Mouse (Mus musculus) midbrain, embryonic 12.5 days (tissue): ENCODE measurements around the gene Ccng1. TPM values are rescaled to one million over a fixed set of nuclear protein-coding genes. Genes with fewer than 3 reads are reported as not detected.
"Not testable (repeated sequence)": the region's sequence is repeated elsewhere in the genome, so short reads cannot be mapped to it uniquely, and the experiment has no call there.

Source experiments
- ATAC-seq: fragments of 200-750 bp; cut with Nextera tagmentation; 2 replicates; pipeline ENCODE4 v1.8.0; 2017; ENCODE audit warnings: low read depth, moderate TSS enrichment, moderate library complexity; ENCODE audit not compliant: low FRiP score
- H3K27ac ChIP-seq: fragments of 300-500 bp; sonication (generic); replicated peaks from 2 replicates; pipeline ENCODE4 v1.5.1; 2016; ENCODE audit warnings: mild to moderate bottlenecking
- H3K27me3 ChIP-seq: fragments of 300-500 bp; sonication (generic); 2 replicates; pipeline ENCODE4 v1.6.1; 2016; ENCODE audit warnings: mild to moderate bottlenecking
- H3K36me3 ChIP-seq: fragments of 300-500 bp; sonication (generic); 2 replicates; pipeline ENCODE4 v1.6.1; 2016
- H3K4me1 ChIP-seq: fragments of 300-500 bp; sonication (generic); 2 replicates; pipeline ENCODE4 v1.6.1; 2016
- H3K4me2 ChIP-seq: fragments of 300-500 bp; sonication (generic); replicated peaks from 2 replicates; pipeline ENCODE4 v1.6.1; 2016; ENCODE audit warnings: mild to moderate bottlenecking, moderate library complexity
- H3K4me3 ChIP-seq: fragments of 300-500 bp; sonication (generic); 2 replicates; pipeline ENCODE4 v1.5.1; 2016; ENCODE audit warnings: mild to moderate bottlenecking
- H3K9ac ChIP-seq: fragments of 300-500 bp; sonication (generic); replicated peaks from 2 replicates; pipeline ENCODE4 v1.6.1; 2016; ENCODE audit warnings: mild to moderate bottlenecking, moderate library complexity
- H3K9me3 ChIP-seq: fragments of 300-500 bp; sonication (generic); 2 replicates; pipeline ENCODE4 v1.6.1; 2016; ENCODE audit warnings: mild to moderate bottlenecking
- WGBS: fragments of 180-500 bp; shearing (Covaris S2); methylation state at CpG from one replicate; pipeline ENCODE4 v1.1.7; 2016; 5-methylcytosine and 5-hydroxymethylcytosine counted together
- polyA plus RNA-seq: library from polyadenylated mRNA; unstranded; fragments of >200 nt; fragmentation: Nextera tagmentation; extraction: Ambion mirVana; gene quantifications from 2 replicates; pipeline ENCODE4 v1.2.1, GENCODE M21; 2016

Ccng1 gene
- polyA plus RNA-seq, 1 experiment from 2014 or later: 40.6 TPM

DNA sequence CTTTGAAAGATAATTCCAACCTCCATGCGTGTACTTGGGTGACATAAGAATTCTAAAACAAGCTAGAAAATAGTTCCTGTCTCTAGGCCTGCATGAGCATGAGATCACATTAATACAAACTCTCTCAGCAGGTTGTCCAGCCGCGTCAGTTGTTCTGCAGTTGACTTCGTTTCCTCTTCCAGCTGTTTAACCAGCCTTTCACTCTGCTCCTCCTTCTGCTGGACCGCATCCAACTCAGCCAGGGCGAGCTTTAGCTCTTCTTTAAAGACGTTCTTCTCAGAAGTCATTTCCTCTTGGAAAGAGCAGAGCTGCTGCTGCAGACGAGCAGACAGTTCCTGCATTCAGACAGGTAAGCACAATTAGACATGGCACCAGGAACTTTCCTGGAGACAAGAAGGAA, 41.3 kb downstream of the Ccng1 start:
- Histone ChIP-seq H3K9ac (no peak overlapping the region), H3K4me2 (no peak overlapping the region), H3K27me3 (no peaks in the 10 kb centered on the region), H3K27ac (no peak overlapping the region), H3K9me3 (no peaks in the 10 kb centered on the region), H3K4me3 (no peak overlapping the region), H3K4me1 (no peaks in the 10 kb centered on the region), H3K36me3 (peaks cover 79% of the 10 kb centered on the region)
- WGBS: 89% methylated on average over 8 of the region's 8 CpGs
- no peak for ATAC-seq

DNA sequence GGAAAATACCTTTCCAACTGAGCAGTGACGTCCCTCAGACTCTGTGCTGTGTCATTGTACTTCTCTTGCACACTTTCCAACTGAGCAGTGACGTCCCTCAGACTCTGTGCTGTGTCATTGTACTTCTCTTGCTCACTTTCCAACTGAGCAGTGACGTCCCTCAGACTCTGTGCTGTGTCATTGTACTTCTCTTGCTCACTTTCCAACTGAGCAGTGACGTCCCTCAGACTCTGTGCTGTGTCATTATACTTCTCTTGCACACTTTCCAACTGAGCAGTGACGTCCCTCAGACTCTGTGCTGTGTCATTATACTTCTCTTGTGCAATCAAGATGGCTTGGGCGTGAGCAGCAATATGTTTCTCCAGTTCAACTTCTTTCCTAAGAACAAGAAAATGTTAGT, 45.2 kb downstream of the Ccng1 start:
- not testable (repeated sequence) for H3K4me3 ChIP-seq, H3K9ac ChIP-seq, H3K4me1 ChIP-seq, ATAC-seq, H3K27ac ChIP-seq, H3K27me3 ChIP-seq, H3K4me2 ChIP-seq, H3K9me3 ChIP-seq
- peaks cover 72% of the 10 kb centered on the region for H3K36me3 ChIP-seq
- 89% methylated on average over 6 of the region's 6 CpGs for WGBS

Other genes with a start within 250 kb of the Ccng1 start
- 88.6 and 88.7 TPM in 2 replicates for gene Mat2b, start 60.1 kb downstream of the Ccng1 start, polyA plus RNA-seq
- 48.5 and 49.0 TPM in 2 replicates for gene Hmmr, start 21.9 kb downstream of the Ccng1 start, polyA plus RNA-seq
- 136 and 143 TPM in 2 replicates for gene Nudcd2, start 21.6 kb downstream of the Ccng1 start, polyA plus RNA-seq